Mouse (Mus musculus): Measurements from ENCODE around the gene Tbkbp1. TPM values are rescaled to one million over a fixed set of nuclear protein-coding genes. Genes with fewer than 3 reads are reported as not detected.

Tbkbp1 gene
- polyA plus RNA-seq, 1 experiment: 0.22 TPM

GRCm38 (mm10) chr11:97124266-97125036 is 26.8 kb downstream of the Tbkbp1 start:
- peaks cover 20% of the 10 kb centered on the region for H3K27me3 ChIP-seq (ENCODE audit: control insufficient read depth, insufficient read depth, insufficient read length)
- TF ChIP-seq MAX (IDR thresholded peaks at IDR 0.05; ENCODE audit: low read depth) (no peak), POLR2AphosphoS2 (IDR thresholded peaks at IDR 0.05; ENCODE audit: insufficient read length, low read depth) (no peak), REST (IDR thresholded peaks at IDR 0.05; ENCODE audit: insufficient read depth, insufficient read length) (no peak), TCF12 (IDR thresholded peaks at IDR 0.05; ENCODE audit: insufficient read depth, poor library complexity, severe bottlenecking) (no peak), E2F4 (IDR thresholded peaks at IDR 0.05; ENCODE audit: insufficient read depth) (no peak), MYOD1 (IDR thresholded peaks at IDR 0.05; ENCODE audit: control insufficient read depth in 1 of 3, insufficient read length in 2 of 3, low read depth in 2 of 3) (no peak), SRF (IDR thresholded peaks at IDR 0.05; ENCODE audit: control insufficient read depth, insufficient read length, low read depth) (no peak), CEBPB (IDR thresholded peaks at IDR 0.05; ENCODE audit: insufficient read depth, poor library complexity, severe bottlenecking) (no peak), MYOG (IDR thresholded peaks at IDR 0.05; ENCODE audit: control insufficient read depth in 1 of 3, insufficient read depth in 1 of 3, insufficient read length in 2 of 3, low read depth in 2 of 3) (no peak), USF1 (IDR thresholded peaks at IDR 0.05; ENCODE audit: low read depth) (no peak), POLR2A (IDR thresholded peaks at IDR 0.05; ENCODE audit: insufficient read length, low read depth) (no peak), TCF3 (IDR thresholded peaks at IDR 0.05; ENCODE audit: insufficient read length, low read depth) (no peak)
- no peak overlapping the region for H3K4me3 ChIP-seq
- H3K36me3 ChIP-seq (ENCODE audit: control insufficient read depth, insufficient read depth): no peaks in the 10 kb centered on the region
- no peak overlapping the region for H3K4me2 ChIP-seq (ENCODE audit: low read depth)
- no peak overlapping the region for H3ac ChIP-seq (ENCODE audit: control insufficient read depth, insufficient read length)
- no peaks in the 10 kb centered on the region for H3K79me2 ChIP-seq (ENCODE audit: control insufficient read depth, insufficient read depth)

- Histone ChIP-seq H3K36me3 (ENCODE audit: control insufficient read depth, insufficient read depth) (no peaks in the 10 kb centered on the region), H3K27me3 (ENCODE audit: control insufficient read depth, insufficient read depth, insufficient read length) (peaks cover 29% of the 10 kb centered on the region), H3K79me2 (ENCODE audit: control insufficient read depth, insufficient read depth) (no peaks in the 10 kb centered on the region), H3K4me2 (ENCODE audit: low read depth) (no peak overlapping the region), H3K4me3 (no peak overlapping the region), H3ac (ENCODE audit: control insufficient read depth, insufficient read length) (no peak overlapping the region)
- no peak for TF ChIP-seq E2F4 (IDR thresholded peaks at IDR 0.05; ENCODE audit: insufficient read depth)
- no peak for TF ChIP-seq CEBPB (IDR thresholded peaks at IDR 0.05; ENCODE audit: insufficient read depth, poor library complexity, severe bottlenecking)
- TF ChIP-seq MAX (IDR thresholded peaks at IDR 0.05; ENCODE audit: low read depth): no peak
- TF ChIP-seq REST (IDR thresholded peaks at IDR 0.05; ENCODE audit: insufficient read depth, insufficient read length): no peak
- TF ChIP-seq USF1 (IDR thresholded peaks at IDR 0.05; ENCODE audit: low read depth): no peak
- no peak for TF ChIP-seq POLR2A (IDR thresholded peaks at IDR 0.05; ENCODE audit: insufficient read length, low read depth)
- no peak for TF ChIP-seq TCF3 (IDR thresholded peaks at IDR 0.05; ENCODE audit: insufficient read length, low read depth)
- TF ChIP-seq MYOG (IDR thresholded peaks at IDR 0.05; ENCODE audit: control insufficient read depth in 1 of 3, insufficient read depth in 1 of 3, insufficient read length in 2 of 3, low read depth in 2 of 3): no peak
- TF ChIP-seq SRF (IDR thresholded peaks at IDR 0.05; ENCODE audit: control insufficient read depth, insufficient read length, low read depth): no peak
- no peak for TF ChIP-seq TCF12 (IDR thresholded peaks at IDR 0.05; ENCODE audit: insufficient read depth, poor library complexity, severe bottlenecking)
- no peak for TF ChIP-seq MYOD1 (IDR thresholded peaks at IDR 0.05; ENCODE audit: control insufficient read depth in 1 of 3, insufficient read length in 2 of 3, low read depth in 2 of 3)
- no peak for TF ChIP-seq POLR2AphosphoS2 (IDR thresholded peaks at IDR 0.05; ENCODE audit: insufficient read length, low read depth)
Observed at GRCm38 (mm10) chr11:97123282-97123890, 27.9 kb downstream of the Tbkbp1 start.

DNA sequence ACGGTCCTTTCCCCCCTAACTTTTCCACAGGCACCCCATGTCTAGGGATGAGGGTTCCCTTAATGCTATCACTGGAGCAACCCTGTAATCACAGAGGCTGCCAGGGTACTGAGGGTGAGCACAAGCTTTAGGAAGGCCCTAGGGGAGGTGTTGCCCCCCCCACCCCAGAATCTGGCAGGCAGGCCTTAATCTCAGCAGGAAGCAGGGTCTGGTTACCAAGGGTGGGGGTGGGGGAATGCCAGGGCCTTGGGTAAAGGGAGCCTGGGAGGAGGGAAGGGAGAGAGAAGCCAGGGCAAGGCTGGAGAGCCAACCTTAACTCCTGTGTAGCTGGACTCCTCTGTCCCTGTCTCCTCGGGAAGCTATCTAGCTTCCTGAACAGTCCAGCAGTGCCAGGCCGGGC is 30.7 kb downstream of the Tbkbp1 start:
- Histone ChIP-seq H3ac (ENCODE audit: control insufficient read depth, insufficient read length) (no peak overlapping the region), H3K4me3 (no peak overlapping the region), H3K27me3 (ENCODE audit: control insufficient read depth, insufficient read depth, insufficient read length) (peaks cover 36% of the 10 kb centered on the region), H3K36me3 (ENCODE audit: control insufficient read depth, insufficient read depth) (no peaks in the 10 kb centered on the region), H3K4me2 (ENCODE audit: low read depth) (no peak overlapping the region), H3K79me2 (ENCODE audit: control insufficient read depth, insufficient read depth) (no peaks in the 10 kb centered on the region)
- no peak for TF ChIP-seq MYOD1 (IDR thresholded peaks at IDR 0.05; ENCODE audit: control insufficient read depth in 1 of 3, insufficient read length in 2 of 3, low read depth in 2 of 3)
- no peak for TF ChIP-seq SRF (IDR thresholded peaks at IDR 0.05; ENCODE audit: control insufficient read depth, insufficient read length, low read depth)
- TF ChIP-seq E2F4 (IDR thresholded peaks at IDR 0.05; ENCODE audit: insufficient read depth): no peak
- no peak for TF ChIP-seq MYOG (IDR thresholded peaks at IDR 0.05; ENCODE audit: control insufficient read depth in 1 of 3, insufficient read depth in 1 of 3, insufficient read length in 2 of 3, low read depth in 2 of 3)
- no peak for TF ChIP-seq POLR2A (IDR thresholded peaks at IDR 0.05; ENCODE audit: insufficient read length, low read depth)
- no peak for TF ChIP-seq MAX (IDR thresholded peaks at IDR 0.05; ENCODE audit: low read depth)
- no peak for TF ChIP-seq USF1 (IDR thresholded peaks at IDR 0.05; ENCODE audit: low read depth)
- TF ChIP-seq TCF3 (IDR thresholded peaks at IDR 0.05; ENCODE audit: insufficient read length, low read depth): no peak
- TF ChIP-seq POLR2AphosphoS2 (IDR thresholded peaks at IDR 0.05; ENCODE audit: insufficient read length, low read depth): no peak

DNA sequence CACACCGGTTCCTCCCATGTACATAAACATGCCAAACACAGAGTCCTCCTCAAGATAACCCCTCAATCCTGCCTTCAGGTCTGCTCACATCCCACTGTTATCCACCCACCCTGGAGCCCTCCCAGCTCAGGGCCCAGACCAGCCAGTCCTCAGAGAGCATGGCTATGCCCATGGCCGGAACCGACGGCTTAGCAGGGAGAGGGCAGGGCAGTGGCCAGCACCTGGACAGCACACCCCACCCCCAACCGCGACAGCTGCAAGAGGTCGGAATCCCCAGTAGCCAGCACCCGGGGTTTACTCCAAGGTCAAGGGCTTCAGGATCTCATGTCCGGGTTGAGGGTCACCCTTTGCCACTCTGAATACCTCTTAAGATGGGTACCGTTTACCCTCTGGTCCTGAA is 31.1 kb downstream of the Tbkbp1 start:
- Histone ChIP-seq H3K79me2 (ENCODE audit: control insufficient read depth, insufficient read depth) (no peaks in the 10 kb centered on the region), H3K4me3 (no peak overlapping the region), H3K36me3 (ENCODE audit: control insufficient read depth, insufficient read depth) (no peaks in the 10 kb centered on the region), H3K4me2 (ENCODE audit: low read depth) (no peak overlapping the region), H3ac (ENCODE audit: control insufficient read depth, insufficient read length) (no peak overlapping the region), H3K27me3 (ENCODE audit: control insufficient read depth, insufficient read depth, insufficient read length) (peaks cover 38% of the 10 kb centered on the region)
- TF ChIP-seq MYOG (IDR thresholded peaks at IDR 0.05; ENCODE audit: control insufficient read depth in 1 of 3, insufficient read depth in 1 of 3, insufficient read length in 2 of 3, low read depth in 2 of 3): peak; percentile 18 to 95 (median 83)
- TF ChIP-seq SRF (IDR thresholded peaks at IDR 0.05; ENCODE audit: control insufficient read depth, insufficient read length, low read depth): no peak
- TF ChIP-seq CEBPB (IDR thresholded peaks at IDR 0.05; ENCODE audit: insufficient read depth, poor library complexity, severe bottlenecking): no peak
- TF ChIP-seq TCF3 (IDR thresholded peaks at IDR 0.05; ENCODE audit: insufficient read length, low read depth): peak; percentile 24
- TF ChIP-seq POLR2A (IDR thresholded peaks at IDR 0.05; ENCODE audit: insufficient read length, low read depth): no peak
- peak in 2 of 3 experiments; percentile 66 to 93 for TF ChIP-seq MYOD1 (IDR thresholded peaks at IDR 0.05; ENCODE audit: control insufficient read depth in 1 of 3, insufficient read length in 2 of 3, low read depth in 2 of 3)
- peak; percentile 11 for TF ChIP-seq REST (IDR thresholded peaks at IDR 0.05; ENCODE audit: insufficient read depth, insufficient read length)
- TF ChIP-seq MAX (IDR thresholded peaks at IDR 0.05; ENCODE audit: low read depth): no peak
- TF ChIP-seq POLR2AphosphoS2 (IDR thresholded peaks at IDR 0.05; ENCODE audit: insufficient read length, low read depth): no peak

Measured in myocyte (in vitro differentiated cells).